Mouse (Mus musculus) limb, embryonic 15.5 days (tissue): ENCODE data around the gene Olfr201. TPM values are rescaled to one million over a fixed set of nuclear protein-coding genes. Genes with fewer than 3 reads are reported as not detected.
"Not testable (repeated sequence)": the region's sequence is repeated elsewhere in the genome, so short reads cannot be mapped to it uniquely, and the experiment has no call there.

Experiments used
- ATAC-seq: fragments of 200-750 bp; cut with Nextera tagmentation; 2 replicates; pipeline ENCODE4 v1.8.0; 2017; ENCODE audit warnings: low read depth, moderate TSS enrichment; ENCODE audit not compliant: insufficient number of reproducible peaks, low FRiP score, low TSS enrichment
- H3K27ac ChIP-seq: fragments of 300-500 bp; sonication (generic); 2 replicates; pipeline ENCODE4 v1.5.1; 2015; ENCODE audit warnings: moderate library complexity, mild to moderate bottlenecking, inconsistent platforms
- H3K27me3 ChIP-seq: fragments of 300-500 bp; sonication (generic); 2 replicates; pipeline ENCODE4 v1.6.1; 2015; ENCODE audit warnings: inconsistent platforms
- H3K36me3 ChIP-seq: fragments of 300-500 bp; sonication (generic); 2 replicates; pipeline ENCODE4 v1.6.1; 2015; ENCODE audit warnings: inconsistent platforms
- H3K4me1 ChIP-seq: fragments of 300-500 bp; sonication (generic); 2 replicates; pipeline ENCODE4 v1.6.1; 2015; ENCODE audit warnings: inconsistent platforms
- H3K4me2 ChIP-seq: fragments of 300-500 bp; sonication (generic); 2 replicates; pipeline ENCODE4 v1.6.1; 2015; ENCODE audit warnings: mild to moderate bottlenecking, inconsistent platforms
- H3K4me3 ChIP-seq: fragments of 300-500 bp; sonication (generic); 2 replicates; pipeline ENCODE4 v1.5.1; 2015; ENCODE audit warnings: mild to moderate bottlenecking, inconsistent platforms
- H3K9ac ChIP-seq: fragments of 300-500 bp; sonication (generic); 2 replicates; pipeline ENCODE4 v1.6.1; 2015; ENCODE audit warnings: inconsistent platforms
- H3K9me3 ChIP-seq: fragments of 300-500 bp; sonication (generic); 2 replicates; pipeline ENCODE4 v1.6.1; 2016; ENCODE audit warnings: inconsistent platforms
- WGBS: fragments of 180-500 bp; shearing (Covaris S2); methylation state at CpG from one replicate; pipeline ENCODE4 v1.1.7; 2015; 5-methylcytosine and 5-hydroxymethylcytosine counted together
- polyA plus RNA-seq: library from polyadenylated mRNA; unstranded; fragments of >200 nt; fragmentation: Nextera tagmentation; extraction: Ambion mirVana; gene quantifications from 2 replicates; pipeline ENCODE4 v1.2.1, GENCODE M21; 2015

Olfr201 gene
- polyA plus RNA-seq: not detected in 2 replicates

DNA sequence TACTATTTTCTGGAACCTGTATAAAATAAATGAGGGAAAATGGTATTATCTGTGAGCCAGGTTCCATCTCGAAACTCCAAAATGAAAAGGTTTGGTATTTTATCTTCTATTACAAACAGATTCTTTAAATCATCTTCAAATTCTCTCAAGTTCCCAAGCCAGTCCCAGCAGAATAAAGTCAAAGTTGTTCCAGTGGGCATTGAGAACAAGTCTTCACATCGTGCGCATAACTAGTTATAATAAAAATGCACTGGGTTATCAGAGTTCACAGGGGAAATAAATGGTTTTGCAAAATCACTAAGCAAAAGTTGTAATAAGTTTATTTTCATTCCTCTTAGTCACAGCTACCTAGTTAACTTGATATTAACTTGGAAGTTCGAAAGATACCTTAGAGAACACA lies at the start of gene Olfr201:
Gene Olfr201, minus strand, starts transcription at position 101 of the 400 bp plus-strand sequence.
- not testable (repeated sequence) for ATAC-seq
- 88% methylated on average over 4 of the region's 4 CpGs for WGBS

DNA sequence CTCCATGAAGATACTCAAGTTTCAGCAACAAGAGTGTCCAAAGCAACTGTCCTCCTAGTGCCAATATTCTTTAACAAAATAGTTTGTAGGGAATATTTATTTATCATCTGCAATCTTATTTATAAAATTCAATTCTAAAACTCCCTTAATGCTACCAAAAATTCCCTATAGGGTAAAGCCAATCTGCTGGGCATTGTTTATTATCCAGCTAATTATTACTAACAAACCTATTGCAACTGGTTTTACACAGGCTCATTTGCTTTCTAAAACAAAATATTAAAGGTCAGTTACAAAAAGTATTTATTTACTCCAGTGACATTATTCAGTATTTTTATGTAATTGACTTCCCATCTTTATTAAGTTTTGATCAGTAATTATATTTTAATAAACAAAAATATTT lies 45.7 kb upstream of the Olfr201 start, which contains the start of gene Olfr204:
Gene Olfr204, minus strand, starts transcription at position 101 of the 400 bp plus-strand sequence.
- no peaks in the 10 kb centered on the region for H3K27me3 ChIP-seq
- no peak within 1 kb of the TSS for H3K27ac ChIP-seq
- no peaks in the 10 kb centered on the region for H3K4me1 ChIP-seq
- no peaks in the 10 kb centered on the region for H3K9me3 ChIP-seq
- no peak within 1 kb of the TSS for H3K9ac ChIP-seq
- H3K4me3 ChIP-seq: no peak within 1 kb of the TSS
- H3K36me3 ChIP-seq: no peaks in the 10 kb centered on the region
- no peak for ATAC-seq
- H3K4me2 ChIP-seq: no peak within 1 kb of the TSS

More for the DNA sequence above, at the start of gene Olfr201:
- H3K27me3 ChIP-seq, H3K36me3 ChIP-seq, H3K4me1 ChIP-seq, H3K9me3 ChIP-seq, H3K4me2 ChIP-seq, H3K9ac ChIP-seq, H3K4me3 ChIP-seq, H3K27ac ChIP-seq: not testable (repeated sequence)

DNA sequence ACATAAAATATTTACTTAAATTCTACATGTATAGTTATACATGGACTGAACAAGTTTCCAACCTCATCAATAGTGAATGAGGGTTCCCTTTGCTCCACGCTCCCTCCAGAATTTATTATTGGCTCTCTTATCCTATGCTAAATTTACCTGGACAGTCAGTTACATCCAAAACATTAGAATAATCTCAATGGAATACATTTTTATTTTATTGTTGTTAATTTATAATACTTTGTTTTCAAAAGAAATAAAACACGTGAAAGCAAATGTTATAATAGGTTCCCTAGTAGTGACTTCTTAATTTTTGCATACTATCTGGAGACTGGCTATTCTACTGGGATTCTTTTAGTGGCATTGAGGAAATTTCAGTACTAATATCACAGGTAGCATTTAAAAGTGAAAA lies 26.1 kb upstream of the Olfr201 start, which contains the start of gene Olfr203:
Gene Olfr203, plus strand, starts transcription at position 301 of the 400 bp plus-strand sequence.
- H3K27me3 ChIP-seq: no peaks in the 10 kb centered on the region
- H3K4me2 ChIP-seq: no peak within 1 kb of the TSS
- ATAC-seq: no peak
- H3K4me3 ChIP-seq: no peak within 1 kb of the TSS
- no peaks in the 10 kb centered on the region for H3K36me3 ChIP-seq
- 74% methylated on average over 2 of the region's 2 CpGs for WGBS
- H3K4me1 ChIP-seq: no peaks in the 10 kb centered on the region
- no peak within 1 kb of the TSS for H3K27ac ChIP-seq
- no peaks in the 10 kb centered on the region for H3K9me3 ChIP-seq
- H3K9ac ChIP-seq: no peak within 1 kb of the TSS

GRCm38 (mm10) chr16:59287576-59287975 lies 15.1 kb upstream of the Olfr201 start:
- not testable (repeated sequence) for H3K4me2 ChIP-seq, H3K9ac ChIP-seq, H3K4me3 ChIP-seq, H3K9me3 ChIP-seq, ATAC-seq, H3K36me3 ChIP-seq, H3K27ac ChIP-seq, H3K4me1 ChIP-seq, H3K27me3 ChIP-seq
- WGBS: 83% methylated on average over 9 of the region's 9 CpGs

DNA sequence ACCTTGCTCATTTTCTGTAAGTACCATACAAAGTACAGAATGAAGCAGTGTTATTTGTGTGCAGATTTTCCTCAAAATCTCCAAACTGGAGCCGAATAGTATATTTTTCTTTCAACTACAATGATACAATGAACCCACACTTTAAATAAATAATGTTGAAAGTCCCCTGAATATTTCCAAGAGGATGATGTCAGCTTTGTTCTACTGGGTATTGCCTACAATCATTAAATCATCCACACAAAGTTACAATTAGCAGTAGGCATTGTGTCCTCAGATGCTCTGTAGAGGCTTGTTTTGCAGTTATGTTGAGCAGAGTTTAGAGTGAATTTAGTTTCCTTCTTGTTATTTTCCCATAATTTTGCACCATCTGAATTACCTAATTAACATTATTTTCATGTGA lies 14.3 kb upstream of the Olfr201 start, which contains the start of gene Olfr202:
Gene Olfr202, minus strand, starts transcription at position 101 of the 400 bp plus-strand sequence.
- no peak for ATAC-seq
- Histone ChIP-seq H3K4me1 (no peaks in the 10 kb centered on the region), H3K4me2 (no peak within 1 kb of the TSS), H3K9me3 (no peaks in the 10 kb centered on the region), H3K36me3 (no peaks in the 10 kb centered on the region), H3K27me3 (no peaks in the 10 kb centered on the region), H3K9ac (no peak within 1 kb of the TSS), H3K4me3 (no peak within 1 kb of the TSS), H3K27ac (no peak within 1 kb of the TSS)
- WGBS: 86% methylated on average over 1 of the region's 1 CpGs

DNA sequence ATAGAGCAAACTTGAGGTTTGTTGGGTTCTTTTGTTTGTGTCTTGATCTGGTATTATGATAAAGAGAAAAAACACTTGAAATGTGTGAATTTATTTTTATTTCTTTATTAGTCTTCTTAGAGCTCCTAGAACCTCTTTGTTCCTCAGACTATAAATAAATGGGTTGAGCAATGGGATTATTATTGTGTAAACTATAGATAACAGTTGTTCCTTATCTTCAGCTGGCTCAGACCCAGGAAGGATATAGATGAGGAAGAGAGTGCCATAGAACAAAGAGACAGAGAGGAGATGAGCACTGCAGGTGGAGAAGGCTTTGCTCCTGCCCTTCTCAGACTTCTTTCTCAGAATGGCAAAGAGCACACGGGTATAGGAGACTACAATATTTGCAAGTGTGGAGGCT lies 11.0 kb upstream of the Olfr201 start:
- no peak for ATAC-seq
- no peak overlapping the region for H3K27ac ChIP-seq
- H3K9me3 ChIP-seq: no peaks in the 10 kb centered on the region
- no peaks in the 10 kb centered on the region for H3K27me3 ChIP-seq
- H3K4me2 ChIP-seq: no peak overlapping the region
- no peak overlapping the region for H3K9ac ChIP-seq
- 51% methylated on average over 1 of the region's 1 CpGs for WGBS
- no peak overlapping the region for H3K4me3 ChIP-seq
- no peaks in the 10 kb centered on the region for H3K4me1 ChIP-seq
- no peaks in the 10 kb centered on the region for H3K36me3 ChIP-seq

- H3K27me3 ChIP-seq: no peaks in the 10 kb centered on the region
- H3K9ac ChIP-seq: no peak overlapping the region
- no peak overlapping the region for H3K4me3 ChIP-seq
- H3K4me2 ChIP-seq: no peak overlapping the region
- H3K9me3 ChIP-seq: no peaks in the 10 kb centered on the region
- no peak for ATAC-seq
- no peaks in the 10 kb centered on the region for H3K36me3 ChIP-seq
- no peaks in the 10 kb centered on the region for H3K4me1 ChIP-seq
- WGBS: 73% methylated on average over 3 of the region's 3 CpGs
- H3K27ac ChIP-seq: no peak overlapping the region
Measured at GRCm38 (mm10) chr16:59280542-59280941, 8.1 kb upstream of the Olfr201 start.

DNA sequence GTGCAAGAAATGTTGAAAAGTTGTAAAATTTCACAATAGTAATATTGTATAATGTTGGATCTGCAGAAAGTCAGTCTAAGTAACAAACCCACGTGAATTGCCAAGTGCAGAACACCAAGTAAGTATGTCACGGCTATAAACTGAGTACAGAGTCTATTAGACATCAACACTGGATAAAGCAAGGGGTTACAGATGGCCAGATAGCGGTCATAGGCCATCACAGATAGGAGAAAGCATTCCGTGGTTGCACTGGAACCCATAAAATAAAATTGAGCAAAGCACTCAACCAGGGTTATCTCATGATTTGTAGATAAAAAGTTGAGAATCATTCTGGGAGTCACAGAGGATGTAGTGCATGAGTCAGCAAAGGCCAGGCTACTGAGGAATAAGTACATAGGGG lies 3.3 kb downstream of the Olfr201 start:
- not testable (repeated sequence) for H3K27me3 ChIP-seq, H3K4me2 ChIP-seq, H3K27ac ChIP-seq, H3K36me3 ChIP-seq, ATAC-seq, H3K9ac ChIP-seq, H3K4me1 ChIP-seq, H3K4me3 ChIP-seq, H3K9me3 ChIP-seq
- 71% methylated on average over 4 of the region's 4 CpGs for WGBS

GRCm38 (mm10) chr16:59249684-59250083 lies 22.7 kb downstream of the Olfr201 start:
- Histone ChIP-seq H3K27me3 (no peaks in the 10 kb centered on the region), H3K4me3 (no peak overlapping the region), H3K4me2 (no peak overlapping the region), H3K4me1 (no peaks in the 10 kb centered on the region), H3K9me3 (no peaks in the 10 kb centered on the region), H3K36me3 (no peaks in the 10 kb centered on the region), H3K9ac (no peak overlapping the region), H3K27ac (no peak overlapping the region)
- WGBS: 85% methylated on average over 17 of the region's 17 CpGs
- no peak for ATAC-seq

- not testable (repeated sequence) for H3K4me2 ChIP-seq, H3K27me3 ChIP-seq, H3K9ac ChIP-seq, H3K4me3 ChIP-seq, ATAC-seq, H3K36me3 ChIP-seq, H3K9me3 ChIP-seq, H3K27ac ChIP-seq, H3K4me1 ChIP-seq
- WGBS: 73% methylated on average over 1 of the region's 1 CpGs
Measured at GRCm38 (mm10) chr16:59219667-59220066, 52.8 kb downstream of the Olfr201 start, which contains the start of gene Olfr199. Gene Olfr199 (minus strand): TSS chr16:59219767.

DNA sequence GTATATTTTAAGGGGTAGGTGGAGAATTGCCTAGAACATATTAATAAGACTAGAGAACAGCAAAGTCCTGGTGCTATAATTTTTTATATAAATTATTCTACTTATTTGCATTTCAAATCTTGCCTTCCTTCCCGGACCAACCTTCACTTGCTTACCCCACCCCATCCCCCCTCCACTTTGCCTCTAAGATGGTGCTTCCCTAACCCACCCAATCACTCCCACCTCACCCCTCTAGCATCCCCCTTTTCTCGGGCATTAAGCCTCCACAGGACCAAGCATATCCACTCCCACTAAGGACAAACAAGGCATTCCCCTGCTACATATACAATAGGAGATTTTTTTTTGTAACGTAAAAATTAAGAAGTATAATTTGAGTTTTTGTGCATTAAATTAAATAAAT lies 54.6 kb downstream of the Olfr201 start:
- not testable (repeated sequence) for H3K27ac ChIP-seq, H3K4me3 ChIP-seq, ATAC-seq, H3K27me3 ChIP-seq, H3K36me3 ChIP-seq, H3K9me3 ChIP-seq, H3K4me2 ChIP-seq, H3K9ac ChIP-seq, H3K4me1 ChIP-seq
- 81% methylated on average over 3 of the region's 3 CpGs for WGBS
